23 mouse cellular contexts compared by ENCODE assay signal in the genomic region with DNA sequence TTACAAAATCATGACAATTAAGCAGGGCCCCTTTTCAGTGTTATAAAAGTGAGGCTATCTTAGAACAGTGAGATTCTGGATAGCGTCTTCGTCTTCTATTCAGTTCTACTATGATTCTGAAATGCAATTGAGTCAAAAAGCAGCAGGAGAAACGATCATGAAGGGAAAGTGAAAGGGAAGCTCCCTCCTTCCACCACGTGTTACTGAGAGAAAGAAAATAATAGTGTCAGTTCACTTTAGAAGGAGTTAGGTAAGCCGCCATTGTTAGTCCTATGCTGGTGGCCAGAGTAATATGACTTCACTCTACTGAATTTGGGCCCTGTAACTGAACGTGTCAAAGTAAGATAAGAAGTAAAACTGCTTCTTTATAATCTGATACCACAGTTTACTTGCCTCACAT. TPM values are rescaled to one million over a fixed set of nuclear protein-coding genes. Genes with fewer than 3 reads are reported as not detected.
"Had no signal": no experiment of that assay in that cellular context is flagged by ENCODE, and none has a peak within 500 bp of the region (broad histone marks: within the 10 kb centered on the region; RNA-seq: fewer than 3 reads in every experiment).

No protein-coding gene starts in this region.

- H3K9me3 ChIP-seq: neural tube, embryonic 15.5 days; stomach, embryonic 15.5 days had no signal

- H3K27me3 ChIP-seq: neural tube, embryonic 13.5 days; neural tube, embryonic 15.5 days; stomach, embryonic 15.5 days had no signal

- H3K27ac ChIP-seq: neural tube, embryonic 13.5 days; neural tube, embryonic 15.5 days; stomach, embryonic 15.5 days; stomach, postnatal 0 days had no signal

- H3K9ac ChIP-seq: neural tube, embryonic 13.5 days; neural tube, embryonic 15.5 days; stomach, embryonic 15.5 days had no signal

- H3K4me2 ChIP-seq: neural tube, embryonic 13.5 days; neural tube, embryonic 15.5 days; stomach, embryonic 15.5 days had no signal

- H3K36me3 ChIP-seq: neural tube, embryonic 13.5 days; neural tube, embryonic 15.5 days; stomach, embryonic 15.5 days had no signal

- DNase-seq: right cerebral cortex, adult 18-20 months; right cerebral cortex, postnatal 14 days; right cerebral cortex, postnatal 25 days; right cerebral cortex, postnatal 4 days; spleen, adult 18-20 months; thymus, adult 18-20 months; thymus, adult 2 months; thymus, postnatal 14 days; thymus, postnatal 25 days; thymus, postnatal 36 days; thymus, postnatal 4 days had no signal

- H3K4me1 ChIP-seq: neural tube, embryonic 13.5 days; neural tube, embryonic 15.5 days; stomach, embryonic 15.5 days had no signal

- H3K4me3 ChIP-seq: neural tube, embryonic 13.5 days; neural tube, embryonic 15.5 days; stomach, embryonic 15.5 days had no signal

RNA-seq across cellular contexts. Expression of gene Pdha2, which starts 4.1 kb away (rescaled TPM):
- total RNA-seq: neutrophil, adult 5-6 weeks had no signal
- polyA plus RNA-seq: neural tube, embryonic 13.5 days; neural tube, embryonic 14.5 days; neural tube, embryonic 15.5 days; small intestine, adult 2 months; spleen, adult 2 months; stomach, embryonic 14.5 days; stomach, embryonic 15.5 days; stomach, embryonic 16.5 days; stomach, postnatal 0 days; thymus, adult 2 months; thymus, postnatal 0 days; urinary bladder, adult 2 months had no signal
